In genomic region chr4:92191649-92192048, GRCm38 (mm10) we compare ENCODE assay signal across 10 mouse cellular contexts. TPM values are rescaled to one million over a fixed set of nuclear protein-coding genes. Genes with fewer than 3 reads are reported as not detected.
DNase-seq lines count a peak whose midpoint lies in the region; ATAC-seq and TF ChIP-seq lines count a peak whose summit lies in the region.
"Not testable (repeated sequence)": the region's sequence is repeated elsewhere in the genome, so short reads cannot be mapped to it uniquely, and the experiment has no call there.
"Had no signal": no experiment of that assay in that cellular context is flagged by ENCODE, and none has a peak within 500 bp of the region (broad histone marks: within the 10 kb centered on the region; RNA-seq: fewer than 3 reads in every experiment).

Gene Gm12666, minus strand, starts transcription at chr4:92191749.

- not testable (repeated sequence) for ATAC-seq in G1E (ENCODE audit: extremely low read depth, insufficient number of reproducible peaks, low FRiP score, poor library complexity, severe bottlenecking)

- not testable (repeated sequence) for TF ChIP-seq CTCF in G1E (IDR thresholded peaks at IDR 0.05; ENCODE audit: low read depth, low read length); bone marrow, adult 2 months (IDR thresholded peaks at IDR 0.05; ENCODE audit: control insufficient read depth, insufficient read depth, low read length); olfactory bulb, adult 2 months (IDR thresholded peaks at IDR 0.05; ENCODE audit: insufficient read depth, low read depth, low read length)

- not testable (repeated sequence) for DNase-seq in ES-E14 (ENCODE audit: low read depth, low spot score); G1E (ENCODE audit: low spot score)

- TF ChIP-seq POLR2A in bone marrow, adult 2 months (IDR thresholded peaks at IDR 0.05; ENCODE audit: borderline replicate concordance, control insufficient read depth, low read depth, low read length); olfactory bulb, adult 2 months (IDR thresholded peaks at IDR 0.05; ENCODE audit: insufficient read depth, low read depth, low read length): not testable (repeated sequence)

- H3K9me3 ChIP-seq in ES-E14 (ENCODE audit: control insufficient read depth, insufficient read depth, low read depth, low read length); G1E (replicated peaks): not testable (repeated sequence)

- in situ Hi-C loops in ES-E14 (cut with MboI; ENCODE audit: low sequenced_read_pairs in 2 of 2, unreplicated experiment in 2 of 2): not testable (repeated sequence)

- not testable (repeated sequence) for H3K27ac ChIP-seq in ES-E14 (ENCODE audit: insufficient read depth, low read depth, low read length, poor library complexity, severe bottlenecking); bone marrow, adult 2 months (ENCODE audit: control insufficient read depth, insufficient read depth, low read depth, low read length, poor library complexity); olfactory bulb, adult 2 months (ENCODE audit: insufficient read depth, low read depth, low read length)

- H3K27me3 ChIP-seq in G1E (ENCODE audit: insufficient read depth, low read length): not testable (repeated sequence)

- not testable (repeated sequence) for H3K4me3 ChIP-seq in ES-E14 (ENCODE audit: insufficient read depth in 1 of 2, low read depth in 1 of 2, low read length in 2 of 2, poor library complexity in 1 of 2, severe bottlenecking in 1 of 2); G1E (ENCODE audit: low read depth, low read length); bone marrow, adult 2 months (replicated peaks; ENCODE audit: control insufficient read depth, low read depth, low read length); olfactory bulb, adult 2 months (ENCODE audit: insufficient read depth, low read depth, low read length)

- H3K4me1 ChIP-seq in ES-E14 (ENCODE audit: control insufficient read depth in 2 of 2, insufficient read depth in 2 of 2, low read length in 2 of 2, poor library complexity in 1 of 2); G1E (ENCODE audit: insufficient read depth, low read depth, low read length); bone marrow, adult 2 months (ENCODE audit: control insufficient read depth, insufficient read depth, low read length); olfactory bulb, adult 2 months (ENCODE audit: control insufficient read depth, insufficient read depth, low read length): not testable (repeated sequence)

- not testable (repeated sequence) for H3K9ac ChIP-seq in ES-E14 (ENCODE audit: insufficient read depth, low read depth, low read length, poor library complexity, severe bottlenecking)

- 83% methylated on average over 1 of the region's 1 CpGs for WGBS in bone marrow, adult 2 months
- 91% methylated on average over 1 of the region's 1 CpGs for WGBS in olfactory bulb, adult 2 months

- H3K36me3 ChIP-seq in ES-E14 (ENCODE audit: control insufficient read depth, insufficient read depth, low read length, poor library complexity, severe bottlenecking); G1E (replicated peaks): not testable (repeated sequence)

RNA-seq across cellular contexts. Expression of gene Gm12666, which starts in this region (rescaled TPM):
- total RNA-seq in ES-E14 (2012; rRNA removed) (9.1 and 14.3 TPM in 2 replicates), G1E (2014; fragmentation: Nextera tagmentation) (13.7 and 17.0 TPM in 2 replicates), G1E (2017) (16.3 and 18.5 TPM in 2 replicates)
- polyA plus RNA-seq in G1E (2012): 18.1 and 23.7 TPM in 2 replicates
- polyA plus RNA-seq in bone marrow, adult 2 months (2011; ENCODE audit: insufficient read depth, insufficient read length, low replicate concordance, missing spikeins): 12.8 TPM in 1 of 2 replicates, not detected in the other
- polyA plus RNA-seq in olfactory bulb, adult 2 months (2012; ENCODE audit: insufficient read depth, insufficient read length, low replicate concordance, missing spikeins): not detected in 2 replicates
- total RNA-seq: CH12.LX, MEL had no signal
- polyA plus RNA-seq: adrenal gland, adult 2 months; brain, embryonic 14.5 days; CD4-positive, CD25-positive, alpha-beta regulatory T cell, adult 4 months; cerebellum, adult 2 months had no signal
